Mouse (Mus musculus) hindbrain, embryonic 11.5 days (tissue): ENCODE measurements around the gene Snd1. TPM values are rescaled to one million over a fixed set of nuclear protein-coding genes. Genes with fewer than 3 reads are reported as not detected.

Experiments used
- ATAC-seq: fragments of 200-750 bp; cut with Nextera tagmentation; 2 replicates; pipeline ENCODE4 v1.8.0; 2017; ENCODE audit warnings: mild to moderate bottlenecking, moderate TSS enrichment, moderate library complexity; ENCODE audit not compliant: low FRiP score
- DNase-seq: peaks from one replicate; pipeline ENCODE4 v3.0.0-alpha.2; 2015; ENCODE audit warnings: low spot score
- H3K27ac ChIP-seq: fragments of 300-500 bp; sonication (generic); 2 replicates; pipeline ENCODE4 v1.5.1; 2014; ENCODE audit warnings: mild to moderate bottlenecking, low read depth, low read length
- H3K27me3 ChIP-seq: fragments of 300-500 bp; sonication (generic); 2 replicates; pipeline ENCODE4 v1.6.1; 2014; ENCODE audit warnings: mild to moderate bottlenecking, low read length, moderate library complexity, mixed read lengths; ENCODE audit not compliant: control insufficient read depth, insufficient read depth
- H3K36me3 ChIP-seq: fragments of 300-500 bp; sonication (generic); 2 replicates; pipeline ENCODE4 v1.6.1; 2014; ENCODE audit warnings: mild to moderate bottlenecking, low read length, moderate library complexity, mixed read lengths; ENCODE audit not compliant: control insufficient read depth, insufficient read depth
- H3K4me1 ChIP-seq: fragments of 300-500 bp; sonication (generic); replicated peaks from 2 replicates; pipeline ENCODE4 v1.6.1; 2014; ENCODE audit warnings: low read length, mixed read lengths; ENCODE audit not compliant: control insufficient read depth, insufficient read depth
- H3K4me2 ChIP-seq: fragments of 300-500 bp; sonication (generic); replicated peaks from 2 replicates; pipeline ENCODE4 v1.6.1; 2014; ENCODE audit warnings: mild to moderate bottlenecking, low read depth, low read length
- H3K4me3 ChIP-seq: fragments of 300-500 bp; sonication (generic); 2 replicates; pipeline ENCODE4 v1.5.1; 2014; ENCODE audit warnings: low read depth, low read length
- H3K9ac ChIP-seq: fragments of 300-500 bp; sonication (generic); 2 replicates; pipeline ENCODE4 v1.6.1; 2014; ENCODE audit warnings: low read depth, low read length
- H3K9me3 ChIP-seq: fragments of 300-500 bp; sonication (generic); 2 replicates; pipeline ENCODE4 v1.6.1; 2016; ENCODE audit warnings: low read length; ENCODE audit not compliant: control insufficient read depth
- WGBS: fragments of 180-500 bp; shearing (Covaris S2); extraction: QIAGEN DNeasy Blood & Tissue Kit; methylation state at CpG from one replicate; pipeline ENCODE4 v1.1.7; 2014; 5-methylcytosine and 5-hydroxymethylcytosine counted together
- polyA plus RNA-seq: library from polyadenylated mRNA; unstranded; fragments of >200 nt; fragmentation: Nextera tagmentation; extraction: Ambion mirVana; gene quantifications from 2 replicates; pipeline ENCODE4 v1.2.1, GENCODE M21; 2014

The Snd1 gene
- polyA plus RNA-seq, 1 experiment from 2014 or later: 86.2 TPM

DNA sequence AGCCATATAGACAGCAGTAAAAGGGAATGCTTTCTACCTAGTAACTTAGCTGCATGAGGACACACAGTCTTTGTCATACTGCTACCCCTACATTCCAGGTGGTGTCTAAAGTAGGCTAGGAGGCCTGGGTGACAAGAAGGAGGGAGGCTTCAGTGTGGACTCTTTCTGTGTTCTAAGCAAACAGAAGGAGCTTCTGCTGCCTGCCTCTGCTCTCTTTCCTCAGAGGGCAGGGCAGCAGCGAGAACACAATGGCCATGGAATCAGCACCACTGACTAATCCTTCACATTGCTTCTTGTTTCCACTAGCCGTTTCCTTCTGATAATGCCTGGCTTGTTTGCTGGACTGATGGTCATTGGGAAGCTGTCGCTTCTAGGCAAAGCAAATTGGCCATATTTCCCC is 316.2 kb downstream of the Snd1 start:
- no peak for DNase-seq
- Histone ChIP-seq H3K27me3 (no peaks in the 10 kb centered on the region), H3K4me1 (no peaks in the 10 kb centered on the region; the same call in 1 of the 2 replicates), H3K4me3 (no peak overlapping the region), H3K27ac (no peak overlapping the region), H3K36me3 (no peaks in the 10 kb centered on the region), H3K9ac (no peak overlapping the region), H3K4me2 (no peak overlapping the region), H3K9me3 (no peaks in the 10 kb centered on the region)
- ATAC-seq: no peak
- 63% methylated on average over 3 of the region's 3 CpGs for WGBS

DNA sequence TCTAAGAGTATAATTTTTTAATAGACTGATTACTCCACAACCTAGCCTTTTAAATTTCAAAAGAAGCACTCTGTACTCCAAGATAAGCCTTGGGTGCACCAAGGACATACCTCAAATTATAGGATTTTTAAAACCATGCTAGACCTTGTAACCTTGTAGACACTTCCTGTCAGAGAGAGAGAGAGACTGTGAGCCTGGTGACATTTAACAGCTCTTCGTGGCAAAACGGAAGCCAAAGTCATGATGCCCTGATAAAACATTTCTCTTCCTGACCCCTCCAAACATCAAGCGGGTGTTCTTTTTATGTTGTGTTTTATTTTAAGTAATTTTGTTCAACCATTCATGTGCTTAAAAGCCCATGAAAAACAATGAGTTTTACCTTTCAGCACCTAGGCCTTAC is 316.9 kb downstream of the Snd1 start:
- Histone ChIP-seq H3K36me3 (no peaks in the 10 kb centered on the region), H3K27me3 (no peaks in the 10 kb centered on the region), H3K4me3 (no peak overlapping the region), H3K27ac (no peak overlapping the region), H3K9ac (no peak overlapping the region), H3K4me2 (no peak overlapping the region), H3K9me3 (no peaks in the 10 kb centered on the region), H3K4me1 (no peaks in the 10 kb centered on the region; the same call in 1 of the 2 replicates)
- ATAC-seq: no peak
- no peak for DNase-seq
- 84% methylated on average over 3 of the region's 3 CpGs for WGBS

DNA sequence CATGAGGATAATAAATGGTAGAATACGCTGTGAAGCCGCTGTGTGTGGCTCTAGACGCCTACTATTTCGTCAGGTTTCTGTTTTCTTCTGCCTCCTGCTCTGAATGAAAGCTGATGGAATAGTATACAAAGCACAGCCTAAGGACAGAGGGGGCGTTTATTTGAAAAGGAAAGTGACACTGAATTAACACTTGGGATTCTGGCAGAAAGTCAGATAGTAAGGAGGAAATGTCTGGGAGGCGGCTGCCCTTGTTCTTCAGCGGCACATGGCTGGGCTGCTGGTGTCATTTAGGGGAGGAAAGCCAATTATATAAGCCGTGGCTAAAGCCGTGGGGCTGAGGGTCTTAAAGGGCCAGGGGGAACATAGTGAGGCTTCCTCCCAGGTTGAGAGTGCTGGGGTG is 320.4 kb downstream of the Snd1 start:
- no peaks in the 10 kb centered on the region for H3K36me3 ChIP-seq
- ATAC-seq: no peak
- no peak overlapping the region for H3K4me2 ChIP-seq
- DNase-seq: peak; percentile 23
- H3K4me1 ChIP-seq: no peaks in the 10 kb centered on the region; the same call in 1 of the 2 replicates
- no peaks in the 10 kb centered on the region for H3K9me3 ChIP-seq
- H3K27me3 ChIP-seq: no peaks in the 10 kb centered on the region
- H3K9ac ChIP-seq: no peak overlapping the region; the same call in 1 of the 2 replicates
- WGBS: 40% methylated on average over 9 of the region's 9 CpGs
- no peak overlapping the region for H3K4me3 ChIP-seq
- peak overlapping the region; percentile 33; the same call in 1 of the 2 replicates for H3K27ac ChIP-seq

DNA sequence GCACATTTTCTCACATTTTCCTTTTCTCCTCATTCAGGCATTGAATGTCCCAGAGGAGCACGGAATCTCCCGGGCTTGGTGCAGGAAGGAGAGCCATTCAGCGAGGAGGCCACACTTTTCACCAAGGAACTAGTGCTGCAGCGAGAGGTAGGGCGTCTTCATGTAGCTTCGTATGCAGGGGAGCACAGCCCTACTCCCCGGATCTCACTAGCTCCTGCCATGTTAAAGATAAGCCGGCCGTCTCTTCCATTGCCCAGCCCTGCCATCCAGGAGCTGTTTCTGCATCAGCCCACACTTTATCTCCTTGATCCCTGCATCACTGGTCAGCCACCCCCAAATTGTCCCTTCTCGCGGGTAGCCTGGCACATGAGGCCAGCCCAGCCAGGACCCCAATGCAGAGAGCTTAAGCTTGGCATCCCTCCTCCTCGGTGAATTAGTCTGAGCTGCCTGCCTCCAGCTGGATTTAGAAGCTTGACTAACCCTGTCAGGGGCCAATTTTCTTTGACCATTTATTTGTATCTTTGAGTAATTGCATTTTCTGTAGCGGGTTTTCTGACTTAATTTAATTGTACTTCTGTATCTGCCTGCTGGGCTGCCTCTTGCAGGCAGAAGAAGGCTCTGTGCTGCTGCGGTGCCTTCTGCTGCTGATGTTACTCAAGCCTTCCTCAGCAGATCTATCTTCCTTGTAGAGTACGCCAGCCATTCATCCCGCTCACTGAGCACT is 321.0 kb downstream of the Snd1 start:
- 91% methylated on average over 16 of the region's 16 CpGs for WGBS
- Histone ChIP-seq H3K27ac (no peak overlapping the region), H3K4me1 (no peaks in the 10 kb centered on the region; the same call in 1 of the 2 replicates), H3K36me3 (no peaks in the 10 kb centered on the region), H3K9me3 (no peaks in the 10 kb centered on the region), H3K4me3 (no peak overlapping the region), H3K9ac (no peak overlapping the region), H3K27me3 (no peaks in the 10 kb centered on the region), H3K4me2 (no peak overlapping the region)
- DNase-seq (no peak), ATAC-seq (no peak)

DNA sequence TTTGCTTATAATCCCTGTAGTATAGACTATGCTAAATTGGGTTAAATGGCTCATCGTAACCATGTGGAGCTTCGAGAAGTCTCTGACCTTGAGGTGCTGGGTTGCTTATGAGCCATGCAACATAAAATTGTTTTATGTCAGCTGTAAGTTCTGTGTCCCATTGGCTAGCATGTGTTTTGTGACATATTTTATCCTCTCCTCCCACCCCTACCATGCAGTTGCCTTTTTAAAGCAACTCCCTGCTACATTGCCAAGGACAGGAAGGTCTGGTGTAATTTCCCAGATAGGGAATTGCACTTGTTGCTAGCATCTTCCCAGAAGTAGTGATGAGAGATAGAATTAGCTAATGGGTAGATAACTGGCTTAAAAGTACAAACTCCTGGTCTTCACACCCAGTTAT is 324.9 kb downstream of the Snd1 start:
- 98% methylated on average over 2 of the region's 2 CpGs for WGBS
- Histone ChIP-seq H3K4me3 (no peak overlapping the region), H3K27me3 (no peaks in the 10 kb centered on the region), H3K4me1 (no peaks in the 10 kb centered on the region; the same call in 1 of the 2 replicates), H3K36me3 (no peaks in the 10 kb centered on the region), H3K4me2 (no peak overlapping the region), H3K27ac (no peak overlapping the region), H3K9ac (no peak overlapping the region), H3K9me3 (no peaks in the 10 kb centered on the region)
- DNase-seq (no peak), ATAC-seq (no peak)

DNA sequence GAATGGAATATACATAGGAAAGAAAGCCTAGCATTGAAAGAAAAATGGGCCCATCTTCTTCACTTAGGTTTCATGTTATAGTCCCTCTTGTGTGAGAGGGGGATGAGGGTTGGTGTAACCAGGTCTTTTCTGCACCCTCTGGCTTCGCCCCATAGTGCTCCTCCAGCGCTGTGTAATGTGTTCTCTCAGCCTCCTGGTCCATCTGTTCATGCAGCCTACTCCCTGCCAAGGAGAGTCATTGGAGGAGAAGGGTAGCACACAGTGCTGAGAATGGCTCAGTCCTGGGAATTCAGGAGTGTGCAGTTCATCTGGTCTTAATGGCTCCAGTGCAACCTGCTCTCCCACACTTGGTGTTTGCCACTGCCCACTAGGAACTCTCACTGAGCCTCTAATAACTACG is 326.0 kb downstream of the Snd1 start:
- no peak overlapping the region for H3K9ac ChIP-seq

DNA sequence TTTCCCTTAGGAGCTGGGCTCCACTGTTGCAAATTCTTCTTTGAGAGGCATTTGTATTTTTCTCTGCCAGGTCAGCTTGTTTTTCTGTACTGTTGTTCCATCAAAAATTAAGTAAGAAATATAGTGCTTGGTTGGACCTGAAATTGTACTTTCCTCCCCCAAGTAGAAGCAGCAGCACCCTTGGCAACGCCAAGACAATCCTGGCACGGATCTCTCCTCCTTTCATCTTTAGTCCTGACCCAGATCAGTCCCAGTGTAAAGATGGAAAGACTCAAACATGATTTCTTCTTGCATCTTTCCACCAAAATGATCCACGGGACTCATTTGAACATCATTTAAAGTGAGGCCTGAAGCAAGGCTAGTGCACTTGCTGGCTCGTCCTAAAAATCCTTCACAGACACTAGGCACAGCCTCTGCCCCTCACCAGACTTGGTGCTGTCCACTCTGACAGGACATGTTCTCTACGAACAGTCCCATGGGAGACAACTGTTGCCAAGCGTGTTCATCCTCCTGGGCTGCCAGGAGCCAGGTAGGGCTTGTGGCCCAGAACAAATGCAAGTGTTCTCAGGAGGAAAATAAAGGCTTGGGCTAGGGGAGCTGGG is 328.8 kb downstream of the Snd1 start:
- Histone ChIP-seq H3K9ac (no peak overlapping the region), H3K4me3 (no peak overlapping the region), H3K4me2 (no peak overlapping the region), H3K27me3 (no peaks in the 10 kb centered on the region), H3K9me3 (no peaks in the 10 kb centered on the region), H3K36me3 (no peaks in the 10 kb centered on the region), H3K4me1 (no peaks in the 10 kb centered on the region), H3K27ac (no peak overlapping the region)
- ATAC-seq (no peak), DNase-seq (no peak)
- 91% methylated on average over 6 of the region's 6 CpGs for WGBS

More for the DNA sequence above, 326.0 kb downstream of the Snd1 start:
- no peaks in the 10 kb centered on the region for H3K9me3 ChIP-seq
- no peak overlapping the region for H3K4me2 ChIP-seq
- no peaks in the 10 kb centered on the region for H3K36me3 ChIP-seq
- 92% methylated on average over 3 of the region's 3 CpGs for WGBS
- H3K4me3 ChIP-seq: no peak overlapping the region
- no peak for DNase-seq
- ATAC-seq: no peak
- no peaks in the 10 kb centered on the region for H3K4me1 ChIP-seq
- no peaks in the 10 kb centered on the region for H3K27me3 ChIP-seq
- no peak overlapping the region for H3K27ac ChIP-seq

DNA sequence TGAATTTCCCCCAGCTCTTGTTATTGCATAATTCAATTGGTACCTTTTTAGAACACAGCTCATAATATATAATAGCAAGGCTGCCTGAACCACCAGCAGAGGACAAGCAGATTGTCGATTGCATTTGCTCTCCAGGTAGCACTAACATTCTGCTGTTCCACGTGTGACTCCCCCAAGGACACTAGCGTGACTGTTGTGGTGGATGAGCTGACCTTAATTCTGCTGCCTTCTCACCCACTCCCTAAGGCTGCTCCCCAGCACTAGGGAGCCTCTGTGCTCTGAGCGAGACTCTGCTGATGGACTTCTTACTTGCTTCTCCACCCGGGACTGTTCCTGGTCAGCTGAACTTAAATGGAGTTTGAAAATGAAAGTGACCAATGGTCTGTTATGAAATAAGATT is 329.8 kb downstream of the Snd1 start:
- ATAC-seq (no peak), DNase-seq (no peak)
- H3K27me3 ChIP-seq: no peaks in the 10 kb centered on the region
- H3K36me3 ChIP-seq: no peaks in the 10 kb centered on the region
- no peak overlapping the region for H3K4me3 ChIP-seq
- WGBS: 91% methylated on average over 5 of the region's 5 CpGs
- H3K4me2 ChIP-seq: no peak overlapping the region
- H3K9ac ChIP-seq: no peak overlapping the region
- H3K4me1 ChIP-seq: no peaks in the 10 kb centered on the region
- no peaks in the 10 kb centered on the region for H3K9me3 ChIP-seq
- no peak overlapping the region for H3K27ac ChIP-seq

DNA sequence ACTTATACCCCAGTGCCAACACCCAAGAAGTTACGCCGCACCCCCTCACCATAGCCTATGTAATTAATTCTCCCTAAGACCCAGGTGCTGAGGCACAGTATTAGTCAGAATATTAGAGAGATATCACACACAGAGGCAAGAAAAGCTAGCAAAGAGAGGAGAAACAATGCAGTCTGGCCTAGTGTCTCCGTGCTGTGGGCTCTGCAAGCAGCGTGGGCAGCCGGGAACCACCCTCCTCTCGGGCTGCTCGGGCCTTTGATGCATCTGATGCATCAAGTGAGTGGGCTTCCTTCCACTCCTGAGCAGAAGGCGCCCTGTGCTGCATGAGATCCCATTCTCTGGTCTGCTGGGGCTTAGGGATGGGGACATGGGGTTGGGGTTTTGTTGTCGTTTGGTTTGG is 338.1 kb downstream of the Snd1 start:
- ATAC-seq (no peak), DNase-seq (no peak)
- Histone ChIP-seq H3K27ac (no peak overlapping the region), H3K9ac (no peak overlapping the region), H3K4me3 (no peak overlapping the region), H3K27me3 (no peaks in the 10 kb centered on the region), H3K4me1 (no peaks in the 10 kb centered on the region), H3K9me3 (no peaks in the 10 kb centered on the region), H3K36me3 (no peaks in the 10 kb centered on the region), H3K4me2 (no peak overlapping the region)
- 88% methylated on average over 9 of the region's 9 CpGs for WGBS
